Mouse (Mus musculus): ENCODE measurements at regions not wholly inside any gene's neighbourhood (a gene's known extent, or its start where the extent isn't known, plus 50 kb on each side); places are given as distances from the start of the nearest gene placed in this dataset.

GRCm38 (mm10) chr19:56653292-56653691 is 68.7 kb upstream of the Adrb1 start:
- DNase-seq (ENCODE audit: low spot score in 2 of 2): no peak
- no peak overlapping the region for H3K27ac ChIP-seq
- H3K4me3 ChIP-seq: no peak overlapping the region
- no peak for TF ChIP-seq CTCF (conservative IDR thresholded peaks at IDR 0.05)

GRCm38 (mm10) chr19:56655330-56655729 is 66.7 kb upstream of the Adrb1 start:
- Histone ChIP-seq H3K27ac (no peak overlapping the region), H3K4me3 (no peak overlapping the region)
- no peak for DNase-seq (ENCODE audit: low spot score in 2 of 2)
- TF ChIP-seq CTCF (conservative IDR thresholded peaks at IDR 0.05): no peak

GRCm38 (mm10) chr19:56660566-56661199 is 61.3 kb upstream of the Adrb1 start:
- no peak overlapping the region for H3K4me3 ChIP-seq
- DNase-seq (ENCODE audit: low spot score in 2 of 2): no peak
- TF ChIP-seq CTCF (conservative IDR thresholded peaks at IDR 0.05): no peak
- no peak overlapping the region for H3K27ac ChIP-seq

GRCm38 (mm10) chr19:56663474-56664227 is 58.3 kb upstream of the Adrb1 start:
- TF ChIP-seq CTCF (conservative IDR thresholded peaks at IDR 0.05): no peak
- DNase-seq (ENCODE audit: low spot score in 2 of 2): no peak
- Histone ChIP-seq H3K27ac (peak overlapping the region; percentile 55; the same call in 1 of the 2 replicates), H3K4me3 (no peak overlapping the region)

GRCm38 (mm10) chr19:56664307-56664775 is 57.7 kb upstream of the Adrb1 start:
- H3K27ac ChIP-seq: peak overlapping the region; percentile 55; the same call in 1 of the 2 replicates
- H3K4me3 ChIP-seq: no peak overlapping the region
- no peak for DNase-seq (ENCODE audit: low spot score in 2 of 2)
- TF ChIP-seq CTCF (conservative IDR thresholded peaks at IDR 0.05): no peak

- DNase-seq (ENCODE audit: low spot score in 2 of 2): no peak
- TF ChIP-seq CTCF (conservative IDR thresholded peaks at IDR 0.05): no peak
These were observed 56.9 kb upstream of the Adrb1 start for GRCm38 (mm10) chr19:56664944-56665663.

GRCm38 (mm10) chr19:56665972-56666371 is 56.0 kb upstream of the Adrb1 start:
- TF ChIP-seq CTCF (conservative IDR thresholded peaks at IDR 0.05): no peak
- no peak overlapping the region for H3K27ac ChIP-seq

More at GRCm38 (mm10) chr19:56664944-56665663, 56.9 kb upstream of the Adrb1 start:
- H3K27ac ChIP-seq: peak overlapping the region; percentile 55; the same call in 1 of the 2 replicates
- no peak overlapping the region for H3K4me3 ChIP-seq

GRCm38 (mm10) chr19:56667903-56668302 is 54.1 kb upstream of the Adrb1 start:
- DNase-seq (ENCODE audit: low spot score in 2 of 2): no peak
- Histone ChIP-seq H3K27ac (no peak overlapping the region), H3K4me3 (no peak overlapping the region)
- no peak for TF ChIP-seq CTCF (conservative IDR thresholded peaks at IDR 0.05)

More at GRCm38 (mm10) chr19:56665972-56666371, 56.0 kb upstream of the Adrb1 start:
- no peak for DNase-seq (ENCODE audit: low spot score in 2 of 2)
- H3K4me3 ChIP-seq: no peak overlapping the region

- TF ChIP-seq CTCF (conservative IDR thresholded peaks at IDR 0.05): no peak
- H3K27ac ChIP-seq: no peak overlapping the region
- DNase-seq (ENCODE audit: low spot score in 2 of 2): no peak
- H3K4me3 ChIP-seq: no peak overlapping the region
These were observed 53.0 kb upstream of the Adrb1 start for GRCm38 (mm10) chr19:56668991-56669390.

- H3K27ac ChIP-seq: no peak overlapping the region
- no peak for DNase-seq (ENCODE audit: low spot score in 2 of 2)
- no peak for TF ChIP-seq CTCF (conservative IDR thresholded peaks at IDR 0.05)
- no peak overlapping the region for H3K4me3 ChIP-seq
These were observed 52.5 kb upstream of the Adrb1 start for GRCm38 (mm10) chr19:56669468-56669867.

Measured in layer of hippocampus, adult 2 months (tissue).